Mouse (Mus musculus): ENCODE data around the gene Prrt1.
A peak's percentile ranks its signal among the peaks of the same experiment; 100 is the strongest.

Prrt1 gene

GRCm38 (mm10) chr17:34629221-34629751 lies at the start of gene Prrt1:
Gene Prrt1, plus strand, starts transcription at chr17:34629533.
- peak; percentile 47 to 51 for DNase-seq (ENCODE audit: low spot score in 2 of 2)

- no peak for DNase-seq (ENCODE audit: low spot score in 2 of 2)
These were observed 46.8 kb upstream of the Prrt1 start for GRCm38 (mm10) chr17:34582528-34582927.

- no peak for DNase-seq (ENCODE audit: low spot score in 2 of 2)
These were observed 45.9 kb upstream of the Prrt1 start for GRCm38 (mm10) chr17:34583397-34583796.

- DNase-seq (ENCODE audit: low spot score in 2 of 2) = no peak
These were observed 45.5 kb upstream of the Prrt1 start for GRCm38 (mm10) chr17:34583819-34584218.

GRCm38 (mm10) chr17:34585121-34585520 lies 44.2 kb upstream of the Prrt1 start:
- DNase-seq (ENCODE audit: low spot score in 2 of 2) = no peak

- DNase-seq (ENCODE audit: low spot score in 2 of 2) = no peak
These were observed 43.2 kb upstream of the Prrt1 start for GRCm38 (mm10) chr17:34585877-34586771.

- DNase-seq (ENCODE audit: low spot score in 2 of 2) = peak; percentile 87 to 88
These were observed 42.4 kb upstream of the Prrt1 start for GRCm38 (mm10) chr17:34586796-34587422.

GRCm38 (mm10) chr17:34587423-34587811 lies 41.9 kb upstream of the Prrt1 start:
- DNase-seq (ENCODE audit: low spot score in 2 of 2) = peak; percentile 95 to 97

- no peak for DNase-seq (ENCODE audit: low spot score in 2 of 2)
These were observed 41.5 kb upstream of the Prrt1 start for GRCm38 (mm10) chr17:34587814-34588213.

GRCm38 (mm10) chr17:34588767-34589166 lies 40.6 kb upstream of the Prrt1 start:
- no peak for DNase-seq (ENCODE audit: low spot score in 2 of 2)

- DNase-seq (ENCODE audit: low spot score in 2 of 2) = no peak
These were observed 40.1 kb upstream of the Prrt1 start for GRCm38 (mm10) chr17:34589206-34589605.

GRCm38 (mm10) chr17:34589681-34590101 lies 39.6 kb upstream of the Prrt1 start, which contains the start of gene Gpsm3:
Gene Gpsm3, plus strand, starts transcription at chr17:34589806.
- peak; percentile 71 to 74 for DNase-seq (ENCODE audit: low spot score in 2 of 2)

GRCm38 (mm10) chr17:34590154-34590987 lies 39.0 kb upstream of the Prrt1 start:
- peak; percentile 32 to 38 for DNase-seq (ENCODE audit: low spot score in 2 of 2)

- DNase-seq (ENCODE audit: low spot score in 2 of 2) = peak in 1 of 2 experiments; percentile 42
These were observed 38.0 kb upstream of the Prrt1 start, which contains the start of gene Pbx2 for GRCm38 (mm10) chr17:34591029-34591993. Gene Pbx2, plus strand, starts transcription at chr17:34591266.

GRCm38 (mm10) chr17:34591994-34592375 lies 37.3 kb upstream of the Prrt1 start:
- DNase-seq (ENCODE audit: low spot score in 2 of 2) = peak; percentile 86 to 95

- no peak for DNase-seq (ENCODE audit: low spot score in 2 of 2)
These were observed 36.5 kb upstream of the Prrt1 start for GRCm38 (mm10) chr17:34592581-34593549.

- no peak for DNase-seq (ENCODE audit: low spot score in 2 of 2)
These were observed 35.4 kb upstream of the Prrt1 start for GRCm38 (mm10) chr17:34593752-34594525.

GRCm38 (mm10) chr17:34596098-34596497 lies 33.2 kb upstream of the Prrt1 start:
- no peak for DNase-seq (ENCODE audit: low spot score in 2 of 2)

All from thymus, postnatal 10 days (tissue).